Mouse (Mus musculus): Measurements from ENCODE around the gene Nfatc4. TPM values are rescaled to one million over a fixed set of nuclear protein-coding genes. Genes with fewer than 3 reads are reported as not detected.

Gene Nfatc4
- polyA plus RNA-seq, 1 experiment, result 0.99 TPM

GRCm38 (mm10) chr14:55866962-55867361 is 44.0 kb downstream of the Nfatc4 start:
- H3K27ac ChIP-seq (ENCODE audit: insufficient read depth, low read depth, low read length), result no peak overlapping the region
- TF ChIP-seq POLR2A (IDR thresholded peaks at IDR 0.05; ENCODE audit: borderline replicate concordance, low read depth, low read length) (no peak), CTCF (IDR thresholded peaks at IDR 0.05; ENCODE audit: low read depth, low read length) (peak; percentile 97)
- no peak overlapping the region for H3K4me3 ChIP-seq (ENCODE audit: insufficient read depth, low read length)
- no peaks in the 10 kb centered on the region for H3K4me1 ChIP-seq (ENCODE audit: control insufficient read depth, insufficient read depth, low read length)

GRCm38 (mm10) chr14:55868230-55869026 is 45.5 kb downstream of the Nfatc4 start:
- Histone ChIP-seq H3K27ac (ENCODE audit: insufficient read depth, low read depth, low read length) (no peak overlapping the region), H3K4me3 (ENCODE audit: insufficient read depth, low read length) (no peak overlapping the region), H3K4me1 (ENCODE audit: control insufficient read depth, insufficient read depth, low read length) (no peaks in the 10 kb centered on the region)
- TF ChIP-seq POLR2A (IDR thresholded peaks at IDR 0.05; ENCODE audit: borderline replicate concordance, low read depth, low read length) (no peak), CTCF (IDR thresholded peaks at IDR 0.05; ENCODE audit: low read depth, low read length) (no peak)

- Histone ChIP-seq H3K4me1 (ENCODE audit: control insufficient read depth, insufficient read depth, low read length) (no peaks in the 10 kb centered on the region), H3K4me3 (ENCODE audit: insufficient read depth, low read length) (no peak overlapping the region), H3K27ac (ENCODE audit: insufficient read depth, low read depth, low read length) (no peak overlapping the region)
- TF ChIP-seq CTCF (IDR thresholded peaks at IDR 0.05; ENCODE audit: low read depth, low read length), result no peak
- TF ChIP-seq POLR2A (IDR thresholded peaks at IDR 0.05; ENCODE audit: borderline replicate concordance, low read depth, low read length), result no peak
These were observed 46.6 kb downstream of the Nfatc4 start for GRCm38 (mm10) chr14:55869538-55869937.

GRCm38 (mm10) chr14:55872039-55872438 is 49.1 kb downstream of the Nfatc4 start:
- Histone ChIP-seq H3K4me1 (ENCODE audit: control insufficient read depth, insufficient read depth, low read length) (no peaks in the 10 kb centered on the region), H3K4me3 (ENCODE audit: insufficient read depth, low read length) (no peak overlapping the region), H3K27ac (ENCODE audit: insufficient read depth, low read depth, low read length) (no peak overlapping the region)
- TF ChIP-seq CTCF (IDR thresholded peaks at IDR 0.05; ENCODE audit: low read depth, low read length) (no peak), POLR2A (IDR thresholded peaks at IDR 0.05; ENCODE audit: borderline replicate concordance, low read depth, low read length) (no peak)

GRCm38 (mm10) chr14:55872551-55872950 is 49.6 kb downstream of the Nfatc4 start:
- no peaks in the 10 kb centered on the region for H3K4me1 ChIP-seq (ENCODE audit: control insufficient read depth, insufficient read depth, low read length)
- no peak for TF ChIP-seq POLR2A (IDR thresholded peaks at IDR 0.05; ENCODE audit: borderline replicate concordance, low read depth, low read length)
- TF ChIP-seq CTCF (IDR thresholded peaks at IDR 0.05; ENCODE audit: low read depth, low read length), result no peak

GRCm38 (mm10) chr14:55873242-55873713 is 50.3 kb downstream of the Nfatc4 start:
- H3K4me3 ChIP-seq (ENCODE audit: insufficient read depth, low read length), result no peak overlapping the region
- H3K4me1 ChIP-seq (ENCODE audit: control insufficient read depth, insufficient read depth, low read length), result no peaks in the 10 kb centered on the region
- no peak for TF ChIP-seq CTCF (IDR thresholded peaks at IDR 0.05; ENCODE audit: low read depth, low read length)
- no peak for TF ChIP-seq POLR2A (IDR thresholded peaks at IDR 0.05; ENCODE audit: borderline replicate concordance, low read depth, low read length)
- no peak overlapping the region for H3K27ac ChIP-seq (ENCODE audit: insufficient read depth, low read depth, low read length)

More at GRCm38 (mm10) chr14:55872551-55872950, 49.6 kb downstream of the Nfatc4 start:
- no peak overlapping the region for H3K27ac ChIP-seq (ENCODE audit: insufficient read depth, low read depth, low read length)
- no peak overlapping the region for H3K4me3 ChIP-seq (ENCODE audit: insufficient read depth, low read length)

GRCm38 (mm10) chr14:55873714-55874683 is 51.1 kb downstream of the Nfatc4 start:
- H3K4me1 ChIP-seq (ENCODE audit: control insufficient read depth, insufficient read depth, low read length), result no peaks in the 10 kb centered on the region
- no peak for TF ChIP-seq POLR2A (IDR thresholded peaks at IDR 0.05; ENCODE audit: borderline replicate concordance, low read depth, low read length)
- TF ChIP-seq CTCF (IDR thresholded peaks at IDR 0.05; ENCODE audit: low read depth, low read length), result peak; percentile 88
- H3K4me3 ChIP-seq (ENCODE audit: insufficient read depth, low read length), result peak overlapping the region; percentile 34
- no peak overlapping the region for H3K27ac ChIP-seq (ENCODE audit: insufficient read depth, low read depth, low read length)

GRCm38 (mm10) chr14:55877469-55878315 is 54.7 kb downstream of the Nfatc4 start:
- no peak overlapping the region for H3K4me3 ChIP-seq (ENCODE audit: insufficient read depth, low read length)
- H3K27ac ChIP-seq (ENCODE audit: insufficient read depth, low read depth, low read length), result no peak overlapping the region
- H3K4me1 ChIP-seq (ENCODE audit: control insufficient read depth, insufficient read depth, low read length), result no peaks in the 10 kb centered on the region
- no peak for TF ChIP-seq POLR2A (IDR thresholded peaks at IDR 0.05; ENCODE audit: borderline replicate concordance, low read depth, low read length)
- TF ChIP-seq CTCF (IDR thresholded peaks at IDR 0.05; ENCODE audit: low read depth, low read length), result no peak

Measured in bone marrow macrophage, adult 2 months (primary cell).